Mouse (Mus musculus) CH12.LX (cell line): Measurements from ENCODE around the gene Pmepa1. TPM values are rescaled to one million over a fixed set of nuclear protein-coding genes. Genes with fewer than 3 reads are reported as not detected.

Source experiments
- DNase-seq: peaks from one replicate; pipeline ENCODE4 v3.0.0-alpha.2; 2013; ENCODE audit errors: extremely low read depth
- H3K27ac ChIP-seq: 2 replicates; pipeline ENCODE4 v1.5.1; 2012; ENCODE audit warnings: low read depth, mild to moderate bottlenecking, control low read depth, moderate library complexity; ENCODE audit not compliant: insufficient read depth
- H3K27me3 ChIP-seq: replicated peaks from 2 replicates; pipeline ENCODE3; 2012; ENCODE audit warnings: inconsistent platforms
- H3K36me3 ChIP-seq, 2 experiments: replicated peaks in 1 of 2; 2 replicates each; pipeline versions ENCODE3 to v1.6.1; 2012; ENCODE audit warnings: inconsistent platforms in 1 of 2, low read length in 1 of 2, mild to moderate bottlenecking in 1 of 2, mixed read lengths in 1 of 2, moderate library complexity in 1 of 2; ENCODE audit not compliant: control insufficient read depth in 1 of 2, insufficient read depth in 1 of 2
- H3K4me1 ChIP-seq, 2 experiments: 2 replicates each; pipeline ENCODE4 v1.6.1; 2012; ENCODE audit warnings: inconsistent platforms in 1 of 2, moderate library complexity in 1 of 2; ENCODE audit not compliant: insufficient read depth in 2 of 2, control insufficient read depth in 1 of 2
- H3K4me2 ChIP-seq: 2 replicates; pipeline ENCODE4 v1.6.1; 2012; ENCODE audit warnings: low read depth, mild to moderate bottlenecking, control low read depth; ENCODE audit not compliant: poor library complexity, insufficient read depth, severe bottlenecking
- H3K4me3 ChIP-seq, 3 experiments: fragments of 150-350 bp in 1 of 3; sonication (generic) in 1 of 3; replicated peaks in 1 of 3; 2 replicates each; pipeline versions ENCODE3 to v1.5.1; 2011 to 2012; ENCODE audit warnings: low read depth in 2 of 3, low read length in 2 of 3, mild to moderate bottlenecking in 2 of 3, moderate library complexity in 2 of 3, control low read depth in 1 of 3, improper control_type of control experiment in 1 of 3, inconsistent platforms in 1 of 3, mixed read lengths in 1 of 3; ENCODE audit not compliant: poor library complexity in 1 of 3
- H3K79me2 ChIP-seq: replicated peaks from 2 replicates; pipeline ENCODE4 v1.6.1; 2012; ENCODE audit warnings: mild to moderate bottlenecking, moderate library complexity; ENCODE audit not compliant: control insufficient read depth, poor library complexity, insufficient read depth, severe bottlenecking; ENCODE audit errors: extremely low read depth
- H3K9ac ChIP-seq: 2 replicates; pipeline ENCODE4 v1.6.1; 2012; ENCODE audit warnings: low read depth, mild to moderate bottlenecking, control low read depth, moderate library complexity; ENCODE audit not compliant: insufficient read depth
- H3K9me3 ChIP-seq: replicated peaks from 2 replicates; pipeline ENCODE3; 2012; ENCODE audit warnings: low read length, inconsistent platforms, mixed read lengths
- BHLHE40 ChIP-seq: IDR thresholded peaks from 2 replicates; pipeline ENCODE4 v1.6.1; 2011; ENCODE audit warnings: mild to moderate bottlenecking, low read depth, low read length, improper control_type of control experiment
- CHD2 ChIP-seq: IDR thresholded peaks from 2 replicates; pipeline ENCODE4 v1.6.1; 2011; ENCODE audit warnings: low read length, improper control_type of control experiment
- CTCF ChIP-seq, 2 experiments: IDR thresholded peaks in 1 of 2; conservative IDR thresholded peaks in 1 of 2; 2 replicates each; pipeline ENCODE4 v1.5.1; 2011 to 2012; ENCODE audit warnings: low read depth in 2 of 2, low read length in 2 of 2, improper control_type of control experiment in 1 of 2, inconsistent platforms in 1 of 2, mild to moderate bottlenecking in 1 of 2, moderate library complexity in 1 of 2
- E2F4 ChIP-seq: IDR thresholded peaks from 2 replicates; pipeline ENCODE4 v1.6.1; 2011; ENCODE audit warnings: low read depth, low read length, improper control_type of control experiment; ENCODE audit not compliant: insufficient replicate concordance
- ELF1 ChIP-seq: IDR thresholded peaks from 2 replicates; pipeline ENCODE4 v1.6.1; 2014; ENCODE audit warnings: low read depth, mild to moderate bottlenecking, inconsistent platforms, low read length, improper control_type of control experiment
- ETS1 ChIP-seq: conservative IDR thresholded peaks from 2 replicates; pipeline ENCODE4 v1.6.1; 2012; ENCODE audit warnings: low read depth, mild to moderate bottlenecking, inconsistent platforms, low read length, improper control_type of control experiment, moderate library complexity
- HCFC1 ChIP-seq: IDR thresholded peaks from 2 replicates; pipeline ENCODE4 v1.6.1; 2012; ENCODE audit warnings: low read depth, mild to moderate bottlenecking, inconsistent platforms, low read length, improper control_type of control experiment
- IRF4 ChIP-seq: IDR thresholded peaks from 2 replicates; pipeline ENCODE4 v1.6.1; 2014; ENCODE audit warnings: low read depth, mild to moderate bottlenecking, inconsistent platforms, low read length, improper control_type of control experiment
- JUN ChIP-seq: IDR thresholded peaks from 2 replicates; pipeline ENCODE4 v1.6.1; 2011; ENCODE audit warnings: low read depth, mild to moderate bottlenecking, low read length, improper control_type of control experiment, moderate library complexity; ENCODE audit not compliant: insufficient read depth
- JUND ChIP-seq: conservative IDR thresholded peaks from 2 replicates; pipeline ENCODE4 v1.6.1; 2011; ENCODE audit warnings: low read depth, low read length, improper control_type of control experiment
- KAT2A ChIP-seq: IDR thresholded peaks from 2 replicates; pipeline ENCODE4 v1.6.1; 2012; ENCODE audit warnings: low read length, improper control_type of control experiment, inconsistent platforms; ENCODE audit not compliant: insufficient replicate concordance
- MAFK ChIP-seq: IDR thresholded peaks from 2 replicates; pipeline ENCODE4 v1.6.1; 2011; ENCODE audit warnings: low read length, improper control_type of control experiment; ENCODE audit not compliant: insufficient replicate concordance
- MAX ChIP-seq: IDR thresholded peaks from 2 replicates; pipeline ENCODE4 v1.6.1; 2011; ENCODE audit warnings: low read length, improper control_type of control experiment
- MYC ChIP-seq: IDR thresholded peaks from 2 replicates; pipeline ENCODE4 v1.6.1; 2011; ENCODE audit warnings: low read depth, mild to moderate bottlenecking, improper control_type of control experiment, low read length
- NELFE ChIP-seq: IDR thresholded peaks from 2 replicates; pipeline ENCODE4 v1.6.1; 2011; ENCODE audit warnings: low read depth, low read length, improper control_type of control experiment
- POLR2A ChIP-seq: IDR thresholded peaks from 2 replicates; pipeline ENCODE4 v1.6.1; 2011; ENCODE audit warnings: low read depth, mild to moderate bottlenecking, improper control_type of control experiment, low read length
- RAD21 ChIP-seq: IDR thresholded peaks from 2 replicates; pipeline ENCODE4 v1.6.1; 2011; ENCODE audit warnings: low read depth, mild to moderate bottlenecking, low read length, improper control_type of control experiment, moderate library complexity
- RCOR1 ChIP-seq: conservative IDR thresholded peaks from 2 replicates; pipeline ENCODE4 v1.6.1; 2012; ENCODE audit warnings: low read depth, mild to moderate bottlenecking, inconsistent platforms, low read length, improper control_type of control experiment
- SIN3A ChIP-seq: IDR thresholded peaks from 2 replicates; pipeline ENCODE4 v1.6.1; 2012; ENCODE audit warnings: low read length, improper control_type of control experiment, inconsistent platforms
- SMC3 ChIP-seq: IDR thresholded peaks from 2 replicates; pipeline ENCODE4 v1.6.1; 2011; ENCODE audit warnings: low read depth, low read length, improper control_type of control experiment
- TCF12 ChIP-seq: IDR thresholded peaks from 2 replicates; pipeline ENCODE4 v1.6.1; 2014; ENCODE audit warnings: low read depth, mild to moderate bottlenecking, inconsistent platforms, low read length, improper control_type of control experiment
- UBTF ChIP-seq: IDR thresholded peaks from 2 replicates; pipeline ENCODE4 v1.6.1; 2012; ENCODE audit warnings: low read depth, mild to moderate bottlenecking, inconsistent platforms, low read length, improper control_type of control experiment, moderate library complexity
- USF2 ChIP-seq: conservative IDR thresholded peaks from 2 replicates; pipeline ENCODE4 v1.6.1; 2011; ENCODE audit warnings: low read depth, low read length, improper control_type of control experiment
- ZC3H11A ChIP-seq: IDR thresholded peaks from 2 replicates; pipeline ENCODE4 v1.6.1; 2012; ENCODE audit warnings: low read depth, mild to moderate bottlenecking, inconsistent platforms, low read length, improper control_type of control experiment
- ZKSCAN1 ChIP-seq: IDR thresholded peaks from 2 replicates; pipeline ENCODE4 v1.6.1; 2012; ENCODE audit warnings: low read depth, inconsistent platforms, low read length, improper control_type of control experiment, borderline replicate concordance
- ZMIZ1 ChIP-seq: IDR thresholded peaks from 2 replicates; pipeline ENCODE4 v1.6.1; 2012; ENCODE audit warnings: low read depth, mild to moderate bottlenecking, inconsistent platforms, low read length, improper control_type of control experiment
- ZNF384 ChIP-seq: IDR thresholded peaks from 2 replicates; pipeline ENCODE4 v1.6.1; 2012; ENCODE audit warnings: low read depth, low read length, improper control_type of control experiment, inconsistent platforms
- dilution Hi-C: fragments of 300-500 bp; cut with MboI; formaldehyde crosslinking; loops from 2 replicates; pipeline ENCODE4 v1.14.3; 2020; ENCODE audit warnings: low sequenced_read_pairs; ENCODE audit not compliant: extremely low pct_unique_long_range_greater_than_20kb, extremely low pct_ligation_motif_present
- in situ Hi-C: fragments of 300-500 bp; cut with MboI; formaldehyde crosslinking; loops from 3 replicates; pipeline ENCODE4 v1.14.3; 2019; ENCODE audit warnings: low sequenced_read_pairs, low pct_ligation_motif_present, low pct_unique_long_range_greater_than_20kb, mixed read lengths
- polyA plus RNA-seq: library from polyadenylated mRNA; unstranded; fragments of >175 nt; gene quantifications from 2 replicates; pipeline ENCODE4 v1.2.1, GENCODE M21; 2012; ENCODE audit warnings: low read depth; ENCODE audit not compliant: insufficient read length
- total RNA-seq, 2 experiments: library from RNA; depleted of rRNA; stranded (reverse); fragments of 300-350 nt in 1 of 2; fragments of >200 nt in 1 of 2; gene quantifications; 2 replicates each; pipeline ENCODE4 v1.2.3; 2012 to 2014

Pmepa1 gene
- total and polyA plus RNA-seq, 3 experiments: 1.6 to 11.8 (median 9.9) TPM

- H3K9ac ChIP-seq: no peak overlapping the region
- no peak overlapping the region for H3K27ac ChIP-seq
- no peak; the same call in 1 of the 2 replicates for TF ChIP-seq POLR2A
- no peak for TF ChIP-seq NELFE
- peak in 1 of 2 experiments; percentile 41; a peak in 2 of 4 replicates for TF ChIP-seq CTCF (conservative IDR thresholded peaks at IDR 0.05 in 1 of 2, IDR thresholded peaks at IDR 0.05 in 1 of 2; ENCODE audit: low read depth in 2 of 2, low read length in 2 of 2)
- no peak for TF ChIP-seq USF2
- 0 out of 2 replicates have a peak, but pooled peaks have one; percentile 14 for TF ChIP-seq TCF12
- TF ChIP-seq ZKSCAN1: no peak
- no peak for TF ChIP-seq JUND
- TF ChIP-seq SMC3: no peak
- peak; percentile 43; the same call in 1 of the 2 replicates for TF ChIP-seq ETS1
- no peak for TF ChIP-seq IRF4
- TF ChIP-seq MAX: no peak
- TF ChIP-seq E2F4: no peak
- TF ChIP-seq RAD21: peak; percentile 18
- no peak for TF ChIP-seq JUN
- no peak for TF ChIP-seq ZNF384
- no peak for TF ChIP-seq UBTF
- TF ChIP-seq KAT2A: no peak
- no peak for TF ChIP-seq HCFC1
- dilution Hi-C loops: no loop called here
- no peak overlapping the region for H3K4me3 ChIP-seq
- H3K36me3 ChIP-seq: peaks cover 0 to 18% of the 10 kb centered on the region in 2 experiments
- in situ Hi-C loops: no loop called here
- no peaks in the 10 kb centered on the region for H3K9me3 ChIP-seq
- peaks cover 26 to 66% of the 10 kb centered on the region in 2 experiments for H3K4me1 ChIP-seq
- H3K27me3 ChIP-seq: no peaks in the 10 kb centered on the region
- H3K79me2 ChIP-seq: peaks cover 27% of the 10 kb centered on the region
- DNase-seq: no peak
- no peak overlapping the region for H3K4me2 ChIP-seq
Measured at GRCm38 (mm10) chr2:173246688-173247087, 29.6 kb downstream of the Pmepa1 start.

- Histone ChIP-seq H3K9ac (no peak overlapping the region), H3K36me3 (peaks cover 0 to 30% of the 10 kb centered on the region in 2 experiments), H3K4me1 (peaks cover 18 to 51% of the 10 kb centered on the region in 2 experiments), H3K27ac (no peak overlapping the region), H3K79me2 (peaks cover 35% of the 10 kb centered on the region), H3K9me3 (no peaks in the 10 kb centered on the region), H3K4me3 (no peak overlapping the region), H3K4me2 (no peak overlapping the region), H3K27me3 (no peaks in the 10 kb centered on the region)
- no peak for DNase-seq
- in situ Hi-C loops (no loop called here), dilution Hi-C loops (no loop called here)
- no peak for TF ChIP-seq POLR2A
- no peak for TF ChIP-seq ZMIZ1
- no peak for TF ChIP-seq NELFE
- TF ChIP-seq MAFK: no peak
- no peak for TF ChIP-seq CHD2
- TF ChIP-seq UBTF: no peak
- TF ChIP-seq SIN3A: no peak
- no peak for TF ChIP-seq CTCF (conservative IDR thresholded peaks at IDR 0.05 in 1 of 2, IDR thresholded peaks at IDR 0.05 in 1 of 2; ENCODE audit: low read depth in 2 of 2, low read length in 2 of 2)
- TF ChIP-seq RCOR1: no peak
- TF ChIP-seq HCFC1: no peak
- TF ChIP-seq ELF1: no peak
- TF ChIP-seq BHLHE40: no peak
- no peak for TF ChIP-seq IRF4
- TF ChIP-seq MYC: no peak
- no peak for TF ChIP-seq ETS1
- no peak for TF ChIP-seq ZC3H11A
Measured at GRCm38 (mm10) chr2:173245258-173245657, 31.1 kb downstream of the Pmepa1 start.
